In genomic region chr11:88536861-88537260, GRCm38 (mm10) we compare ENCODE assay signal across 24 mouse cellular contexts.
DNase-seq lines count a peak whose midpoint lies in the region; ATAC-seq lines count a peak whose summit lies in the region.
"Had no signal": no experiment of that assay in that cellular context is flagged by ENCODE, and none has a peak within 500 bp of the region (broad histone marks: within the 10 kb centered on the region; RNA-seq: fewer than 3 reads in every experiment).

No protein-coding gene starts in this region.

- H3K9ac ChIP-seq in forebrain, embryonic 12.5 days: no peak overlapping the region
- H3K9ac ChIP-seq in forebrain, embryonic 15.5 days (replicated peaks): no peak overlapping the region
- H3K9ac ChIP-seq in midbrain, embryonic 11.5 days (ENCODE audit: low read length): no peak overlapping the region
- no peak overlapping the region for H3K9ac ChIP-seq in midbrain, embryonic 16.5 days (ENCODE audit: low read depth, low read length)
- no peak overlapping the region for H3K9ac ChIP-seq in midbrain, embryonic 12.5 days (replicated peaks)
- H3K9ac ChIP-seq: embryonic facial prominence, embryonic 15.5 days; heart, embryonic 15.5 days; limb, embryonic 13.5 days; liver, embryonic 12.5 days; stomach, embryonic 15.5 days had no signal

- H3K36me3 ChIP-seq in forebrain, embryonic 12.5 days (replicated peaks): no peaks in the 10 kb centered on the region
- no peaks in the 10 kb centered on the region for H3K36me3 ChIP-seq in forebrain, embryonic 15.5 days
- H3K36me3 ChIP-seq in midbrain, embryonic 11.5 days (ENCODE audit: control insufficient read depth, insufficient read depth, low read length): no peaks in the 10 kb centered on the region
- H3K36me3 ChIP-seq in midbrain, embryonic 16.5 days (ENCODE audit: control insufficient read depth, insufficient read depth, low read length): no peaks in the 10 kb centered on the region
- H3K36me3 ChIP-seq in midbrain, embryonic 12.5 days: 0 out of 2 replicates have a peak, but pooled peaks cover 2% of the 10 kb centered on the region
- H3K36me3 ChIP-seq: embryonic facial prominence, embryonic 15.5 days; heart, embryonic 15.5 days; limb, embryonic 13.5 days; liver, embryonic 12.5 days; stomach, embryonic 15.5 days had no signal

- no peak for DNase-seq in midbrain, embryonic 11.5 days (ENCODE audit: low spot score, missing footprints)
- DNase-seq in left cerebral cortex, adult 9 months (ENCODE audit: low spot score in 2 of 2): no peak
- DNase-seq in layer of hippocampus, adult 18-20 months (ENCODE audit: low spot score in 2 of 2): no peak
- DNase-seq: adrenal gland, postnatal 36 days; cerebellum, adult 11 months; cerebellum, adult 9-11 months; gastrocnemius, adult 2 months; heart, postnatal 36 days; kidney, adult 2 months; kidney, postnatal 25 days; lung, adult 18-20 months; lung, postnatal 10 days; right cerebral cortex, postnatal 25 days; thymus, adult 18-20 months; thymus, postnatal 36 days had no signal

- no peak for ATAC-seq in forebrain, embryonic 12.5 days (ENCODE audit: low FRiP score)
- ATAC-seq in forebrain, embryonic 15.5 days (replicated peaks): no peak
- ATAC-seq in midbrain, embryonic 11.5 days (ENCODE audit: low FRiP score): no peak
- no peak for ATAC-seq in midbrain, embryonic 16.5 days
- ATAC-seq in midbrain, embryonic 12.5 days (ENCODE audit: low FRiP score, low read depth): no peak
- ATAC-seq: liver, embryonic 12.5 days had no signal

- no peaks in the 10 kb centered on the region for H3K9me3 ChIP-seq in forebrain, embryonic 12.5 days
- H3K9me3 ChIP-seq in forebrain, embryonic 15.5 days: no peaks in the 10 kb centered on the region
- H3K9me3 ChIP-seq in midbrain, embryonic 11.5 days (ENCODE audit: control insufficient read depth, low read length): no peaks in the 10 kb centered on the region
- no peaks in the 10 kb centered on the region for H3K9me3 ChIP-seq in midbrain, embryonic 16.5 days (replicated peaks; ENCODE audit: control insufficient read depth, low read length, poor library complexity, severe bottlenecking)
- H3K9me3 ChIP-seq in midbrain, embryonic 12.5 days: no peaks in the 10 kb centered on the region
- H3K9me3 ChIP-seq: embryonic facial prominence, embryonic 15.5 days; heart, embryonic 15.5 days; limb, embryonic 13.5 days; liver, embryonic 12.5 days; stomach, embryonic 15.5 days had no signal

- H3K4me2 ChIP-seq in forebrain, embryonic 12.5 days: no peak overlapping the region
- H3K4me2 ChIP-seq in forebrain, embryonic 15.5 days (replicated peaks): no peak overlapping the region
- no peak overlapping the region for H3K4me2 ChIP-seq in midbrain, embryonic 11.5 days
- H3K4me2 ChIP-seq in midbrain, embryonic 16.5 days (ENCODE audit: low read length): no peak overlapping the region
- no peak overlapping the region for H3K4me2 ChIP-seq in midbrain, embryonic 12.5 days (replicated peaks)
- H3K4me2 ChIP-seq: embryonic facial prominence, embryonic 15.5 days; heart, embryonic 15.5 days; limb, embryonic 13.5 days; liver, embryonic 12.5 days; stomach, embryonic 15.5 days had no signal

- no peaks in the 10 kb centered on the region for H3K27me3 ChIP-seq in forebrain, embryonic 12.5 days
- no peaks in the 10 kb centered on the region for H3K27me3 ChIP-seq in forebrain, embryonic 15.5 days
- no peaks in the 10 kb centered on the region for H3K27me3 ChIP-seq in midbrain, embryonic 11.5 days (ENCODE audit: control insufficient read depth, insufficient read depth, low read length)
- H3K27me3 ChIP-seq in midbrain, embryonic 16.5 days (ENCODE audit: control insufficient read depth, insufficient read depth, low read depth, low read length): no peaks in the 10 kb centered on the region
- H3K27me3 ChIP-seq in midbrain, embryonic 12.5 days: no peaks in the 10 kb centered on the region
- H3K27me3 ChIP-seq: embryonic facial prominence, embryonic 15.5 days; heart, embryonic 15.5 days; limb, embryonic 13.5 days; liver, embryonic 12.5 days; stomach, embryonic 15.5 days had no signal

- H3K27ac ChIP-seq in forebrain, embryonic 12.5 days: 0 out of 2 replicates have a peak overlapping the region, but pooled peaks have one; percentile 71
- no peak overlapping the region for H3K27ac ChIP-seq in forebrain, embryonic 15.5 days (replicated peaks)
- H3K27ac ChIP-seq in midbrain, embryonic 11.5 days (ENCODE audit: low read depth, low read length): peak overlapping the region; percentile 28; the same call in 1 of the 2 replicates
- H3K27ac ChIP-seq in midbrain, embryonic 16.5 days (ENCODE audit: low read length): no peak overlapping the region
- peak overlapping the region; percentile 92; the same call in 1 of the 2 replicates for H3K27ac ChIP-seq in midbrain, embryonic 12.5 days (replicated peaks)
- H3K27ac ChIP-seq: embryonic facial prominence, embryonic 15.5 days; gastrocnemius, adult 2 months; heart, embryonic 15.5 days; limb, embryonic 13.5 days; liver, embryonic 12.5 days; stomach, embryonic 15.5 days had no signal

- H3K4me1 ChIP-seq in forebrain, embryonic 12.5 days: peaks cover 86% of the 10 kb centered on the region
- peaks cover 59% of the 10 kb centered on the region for H3K4me1 ChIP-seq in forebrain, embryonic 15.5 days
- peaks cover 64% of the 10 kb centered on the region for H3K4me1 ChIP-seq in midbrain, embryonic 11.5 days (ENCODE audit: control insufficient read depth, insufficient read depth, low read length)
- peaks cover 44% of the 10 kb centered on the region for H3K4me1 ChIP-seq in midbrain, embryonic 16.5 days (ENCODE audit: control insufficient read depth, insufficient read depth, low read length)
- peaks cover 84% of the 10 kb centered on the region for H3K4me1 ChIP-seq in midbrain, embryonic 12.5 days

- H3K4me3 ChIP-seq in forebrain, embryonic 12.5 days (replicated peaks): no peak overlapping the region
- H3K4me3 ChIP-seq in forebrain, embryonic 15.5 days: no peak overlapping the region
- H3K4me3 ChIP-seq in midbrain, embryonic 11.5 days (ENCODE audit: low read depth, low read length): no peak overlapping the region
- no peak overlapping the region for H3K4me3 ChIP-seq in midbrain, embryonic 16.5 days (ENCODE audit: low read depth, low read length)
- H3K4me3 ChIP-seq in midbrain, embryonic 12.5 days: no peak overlapping the region
- H3K4me3 ChIP-seq: embryonic facial prominence, embryonic 15.5 days; gastrocnemius, adult 2 months; heart, embryonic 15.5 days; limb, embryonic 13.5 days; liver, embryonic 12.5 days; stomach, embryonic 15.5 days had no signal

- WGBS in forebrain, embryonic 12.5 days: 94% methylated on average over 2 of the region's 2 CpGs
- WGBS in forebrain, embryonic 15.5 days: 90% methylated on average over 2 of the region's 2 CpGs
- 95% methylated on average over 2 of the region's 2 CpGs for WGBS in midbrain, embryonic 11.5 days
- WGBS in midbrain, embryonic 16.5 days: 94% methylated on average over 2 of the region's 2 CpGs
- WGBS in midbrain, embryonic 12.5 days: 92% methylated on average over 2 of the region's 2 CpGs

Comparison
In these comparisons a context has a peak if more than half of its experiments do, and no peak if none do; other contexts are left out.
1. H3K27ac ChIP-seq: peak in forebrain, embryonic 12.5 days (single experiment), midbrain, embryonic 11.5 days (single experiment) and midbrain, embryonic 12.5 days (single experiment); none in forebrain, embryonic 15.5 days (single experiment) and midbrain, embryonic 16.5 days (single experiment).